Mouse (Mus musculus): ENCODE results near the gene Prdm15. TPM values are rescaled to one million over a fixed set of nuclear protein-coding genes. Genes with fewer than 3 reads are reported as not detected.

The Prdm15 gene
- polyA plus RNA-seq, 1 experiment, result 9.9 TPM

DNA sequence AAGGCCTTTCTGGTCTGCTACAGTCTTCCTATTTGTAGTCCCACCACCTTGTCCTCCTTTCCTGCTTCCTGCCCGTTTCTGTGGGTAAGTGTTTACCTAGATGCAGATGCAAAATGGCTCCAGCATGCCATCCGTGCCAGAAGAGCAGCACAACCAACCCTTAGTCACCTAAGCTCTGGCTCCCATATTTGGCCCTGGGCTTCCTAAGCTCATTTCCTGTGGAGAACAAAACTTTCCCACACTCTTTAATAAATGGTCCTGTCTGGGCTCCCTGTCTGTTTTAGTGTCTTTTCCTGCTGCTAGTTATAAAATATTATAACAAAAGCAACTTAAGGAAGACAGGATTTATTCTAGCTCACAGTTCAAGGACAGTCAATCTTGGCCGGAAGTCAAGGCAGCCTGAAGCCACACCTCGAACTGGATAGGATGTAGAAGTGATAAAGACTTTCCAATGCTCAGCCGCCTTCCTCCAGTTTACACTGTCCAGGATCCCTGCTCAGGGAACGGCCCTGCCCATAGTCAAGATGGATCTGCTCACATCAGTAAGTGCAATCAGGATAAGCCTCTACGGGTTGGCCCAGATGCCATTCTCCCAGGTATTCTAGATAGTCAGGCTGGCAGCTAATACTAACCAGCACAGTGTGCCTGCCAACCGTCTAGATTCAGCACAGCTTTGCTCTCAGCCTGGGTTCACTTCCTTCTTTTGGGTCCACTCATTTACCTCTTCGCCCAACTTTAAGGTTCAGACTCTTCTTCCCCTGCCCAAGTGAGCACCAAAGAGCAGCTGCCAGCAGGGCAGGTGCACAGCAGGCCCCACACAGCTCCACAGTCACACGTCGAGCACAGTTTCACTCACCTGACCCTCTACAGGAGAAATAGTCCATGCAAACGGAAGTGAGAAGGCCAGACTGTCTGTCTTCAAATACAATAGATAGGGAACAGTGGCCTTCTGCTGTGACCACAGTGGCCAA lies 6.4 kb downstream of the Prdm15 start:
- H3K27ac ChIP-seq (ENCODE audit: control insufficient read depth, insufficient read depth, low read depth, low read length, poor library complexity), result no peak overlapping the region
- no peak overlapping the region for H3K4me3 ChIP-seq (replicated peaks; ENCODE audit: control insufficient read depth, low read depth, low read length)
- WGBS, result 63% methylated on average over 12 of the region's 12 CpGs
- peaks cover 3% of the 10 kb centered on the region; the same call in 1 of the 2 replicates for H3K4me1 ChIP-seq (ENCODE audit: control insufficient read depth, insufficient read depth, low read length)
- TF ChIP-seq CTCF (IDR thresholded peaks at IDR 0.05; ENCODE audit: control insufficient read depth, insufficient read depth, low read length) (no peak), POLR2A (IDR thresholded peaks at IDR 0.05; ENCODE audit: borderline replicate concordance, control insufficient read depth, low read depth, low read length) (no peak)

DNA sequence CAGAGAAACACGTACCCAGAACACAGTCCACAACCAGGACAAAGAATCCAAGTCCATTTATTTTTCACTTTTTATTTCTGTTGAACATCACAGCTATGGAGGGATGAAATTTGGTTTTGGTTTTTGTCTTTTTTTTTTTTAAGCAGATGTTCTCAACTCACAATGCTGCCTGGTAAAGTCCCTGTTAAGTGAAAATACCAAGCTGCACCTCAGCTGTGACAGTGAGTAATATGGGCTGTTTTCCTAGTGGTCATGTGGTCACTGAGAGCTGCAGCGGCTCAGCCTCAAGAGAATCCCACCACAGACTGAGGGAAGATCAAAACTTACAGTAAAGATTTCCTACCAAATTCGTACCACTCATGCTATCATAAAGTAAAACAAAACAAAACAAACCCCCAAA lies 19.5 kb downstream of the Prdm15 start:
- H3K4me3 ChIP-seq (replicated peaks; ENCODE audit: control insufficient read depth, low read depth, low read length), result no peak overlapping the region
- no peaks in the 10 kb centered on the region; the same call in 1 of the 2 replicates for H3K4me1 ChIP-seq (ENCODE audit: control insufficient read depth, insufficient read depth, low read length)
- WGBS, result 85% methylated on average over 3 of the region's 3 CpGs
- no peak for TF ChIP-seq POLR2A (IDR thresholded peaks at IDR 0.05; ENCODE audit: borderline replicate concordance, control insufficient read depth, low read depth, low read length)
- TF ChIP-seq CTCF (IDR thresholded peaks at IDR 0.05; ENCODE audit: control insufficient read depth, insufficient read depth, low read length), result no peak
- H3K27ac ChIP-seq (ENCODE audit: control insufficient read depth, insufficient read depth, low read depth, low read length, poor library complexity), result no peak overlapping the region

DNA sequence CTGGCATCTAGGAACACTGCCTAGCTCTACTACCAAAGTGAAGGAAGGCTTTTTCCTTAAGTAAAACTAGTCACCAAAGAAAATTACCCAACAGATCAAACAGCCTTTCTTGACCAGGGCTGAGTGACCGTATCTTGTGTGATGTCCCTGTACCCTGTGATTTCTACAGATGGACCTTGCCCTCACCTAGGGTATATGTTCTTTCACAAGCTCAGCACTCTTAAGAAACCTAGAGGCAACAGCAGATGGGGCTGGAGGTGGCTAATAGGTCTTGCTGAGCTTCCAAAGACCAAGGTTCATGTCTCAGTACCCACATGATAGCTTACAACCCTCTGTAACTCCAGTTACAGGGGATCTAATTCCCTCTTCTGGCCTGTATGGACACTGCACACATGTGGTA lies 23.4 kb downstream of the Prdm15 start:
- H3K4me3 ChIP-seq (replicated peaks; ENCODE audit: control insufficient read depth, low read depth, low read length), result no peak overlapping the region
- WGBS, result 97% methylated on average over 1 of the region's 1 CpGs
- H3K27ac ChIP-seq (ENCODE audit: control insufficient read depth, insufficient read depth, low read depth, low read length, poor library complexity), result no peak overlapping the region
- no peak for TF ChIP-seq POLR2A (IDR thresholded peaks at IDR 0.05; ENCODE audit: borderline replicate concordance, control insufficient read depth, low read depth, low read length)
- TF ChIP-seq CTCF (IDR thresholded peaks at IDR 0.05; ENCODE audit: control insufficient read depth, insufficient read depth, low read length), result no peak
- H3K4me1 ChIP-seq (ENCODE audit: control insufficient read depth, insufficient read depth, low read length), result no peaks in the 10 kb centered on the region

DNA sequence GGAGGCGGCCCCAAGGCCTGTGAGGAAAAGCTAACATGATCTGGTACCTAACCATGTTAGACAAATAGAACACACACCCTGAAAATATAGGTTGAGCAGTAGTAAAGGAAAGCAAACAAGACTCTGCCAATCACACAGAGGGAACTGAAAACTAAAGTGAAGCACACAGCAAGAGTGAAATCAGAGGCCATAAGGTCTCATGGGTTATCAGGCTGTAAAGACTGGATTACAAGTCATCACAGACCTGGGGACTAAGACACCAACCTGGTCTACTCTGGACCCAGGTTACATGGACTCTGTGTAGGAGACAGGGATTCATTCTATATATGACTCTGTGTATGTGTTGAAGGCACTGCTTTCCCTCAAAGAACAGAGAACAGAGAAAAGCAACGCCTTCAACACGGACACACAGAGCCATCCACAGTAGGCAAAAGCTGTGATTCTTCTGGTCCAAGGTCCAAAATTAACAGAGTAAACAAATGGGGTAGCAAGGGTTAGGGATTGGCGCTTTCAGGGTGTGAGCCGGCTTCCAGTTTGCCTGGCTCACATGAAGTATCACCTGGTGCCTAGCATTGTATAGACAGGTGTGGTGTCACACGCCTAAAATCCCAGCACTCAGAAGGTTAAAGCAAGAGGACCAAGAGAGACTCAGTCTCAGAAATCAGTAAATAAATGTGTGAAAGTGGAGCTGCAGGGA lies 28.2 kb downstream of the Prdm15 start:
- Histone ChIP-seq H3K4me1 (ENCODE audit: control insufficient read depth, insufficient read depth, low read length) (no peaks in the 10 kb centered on the region), H3K27ac (ENCODE audit: control insufficient read depth, insufficient read depth, low read depth, low read length, poor library complexity) (no peak overlapping the region), H3K4me3 (replicated peaks; ENCODE audit: control insufficient read depth, low read depth, low read length) (no peak overlapping the region)
- WGBS, result 92% methylated on average over 6 of the region's 6 CpGs
- TF ChIP-seq CTCF (IDR thresholded peaks at IDR 0.05; ENCODE audit: control insufficient read depth, insufficient read depth, low read length) (no peak), POLR2A (IDR thresholded peaks at IDR 0.05; ENCODE audit: borderline replicate concordance, control insufficient read depth, low read depth, low read length) (no peak)

DNA sequence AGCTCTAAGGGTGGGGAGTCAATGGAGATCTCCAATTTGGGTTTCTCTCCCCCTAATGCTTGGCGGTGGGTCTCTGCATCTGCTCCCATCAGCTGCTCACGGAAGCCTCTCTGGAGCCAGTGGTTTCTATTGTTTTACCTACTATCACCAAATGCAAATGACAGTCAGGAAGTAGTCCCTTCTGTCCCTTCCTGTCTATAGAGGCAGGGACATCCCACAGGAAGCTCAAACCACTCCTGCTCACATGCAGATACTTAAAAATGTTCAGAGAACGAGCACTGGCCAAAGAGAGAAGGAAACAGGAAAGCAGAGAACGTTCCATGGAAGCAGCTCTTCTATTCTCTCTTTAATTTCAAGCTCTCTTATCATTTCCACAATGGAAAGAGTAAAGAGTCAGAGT lies 32.1 kb downstream of the Prdm15 start:
- no peak for TF ChIP-seq CTCF (IDR thresholded peaks at IDR 0.05; ENCODE audit: control insufficient read depth, insufficient read depth, low read length)
- no peak for TF ChIP-seq POLR2A (IDR thresholded peaks at IDR 0.05; ENCODE audit: borderline replicate concordance, control insufficient read depth, low read depth, low read length)
- no peak overlapping the region for H3K4me3 ChIP-seq (replicated peaks; ENCODE audit: control insufficient read depth, low read depth, low read length)
- H3K27ac ChIP-seq (ENCODE audit: control insufficient read depth, insufficient read depth, low read depth, low read length, poor library complexity), result no peak overlapping the region
- no peaks in the 10 kb centered on the region for H3K4me1 ChIP-seq (ENCODE audit: control insufficient read depth, insufficient read depth, low read length)
- WGBS, result 35% methylated on average over 4 of the region's 4 CpGs

DNA sequence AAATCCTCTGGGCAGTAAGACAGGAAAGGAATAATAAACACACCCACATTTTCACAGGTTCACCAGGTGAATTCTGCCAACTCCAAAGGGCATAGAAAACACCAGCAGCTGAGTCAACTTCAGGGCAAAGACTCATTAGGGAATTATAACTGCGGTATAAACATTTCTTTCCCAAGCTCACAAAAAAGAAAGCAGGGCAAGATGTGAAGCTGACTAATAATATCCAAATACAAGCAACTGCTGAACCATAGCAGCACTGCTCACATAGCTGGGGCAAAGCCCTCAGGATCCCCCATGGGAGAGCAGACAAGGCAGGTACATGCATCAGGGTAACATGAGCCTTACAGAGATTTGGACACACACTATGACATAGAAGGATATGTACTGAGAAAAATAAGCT lies 34.2 kb downstream of the Prdm15 start:
- WGBS, result 80% methylated on average over 1 of the region's 1 CpGs
- no peak overlapping the region for H3K27ac ChIP-seq (ENCODE audit: control insufficient read depth, insufficient read depth, low read depth, low read length, poor library complexity)
- no peaks in the 10 kb centered on the region; the same call in 1 of the 2 replicates for H3K4me1 ChIP-seq (ENCODE audit: control insufficient read depth, insufficient read depth, low read length)
- H3K4me3 ChIP-seq (replicated peaks; ENCODE audit: control insufficient read depth, low read depth, low read length), result no peak overlapping the region
- no peak for TF ChIP-seq POLR2A (IDR thresholded peaks at IDR 0.05; ENCODE audit: borderline replicate concordance, control insufficient read depth, low read depth, low read length)
- no peak for TF ChIP-seq CTCF (IDR thresholded peaks at IDR 0.05; ENCODE audit: control insufficient read depth, insufficient read depth, low read length)

DNA sequence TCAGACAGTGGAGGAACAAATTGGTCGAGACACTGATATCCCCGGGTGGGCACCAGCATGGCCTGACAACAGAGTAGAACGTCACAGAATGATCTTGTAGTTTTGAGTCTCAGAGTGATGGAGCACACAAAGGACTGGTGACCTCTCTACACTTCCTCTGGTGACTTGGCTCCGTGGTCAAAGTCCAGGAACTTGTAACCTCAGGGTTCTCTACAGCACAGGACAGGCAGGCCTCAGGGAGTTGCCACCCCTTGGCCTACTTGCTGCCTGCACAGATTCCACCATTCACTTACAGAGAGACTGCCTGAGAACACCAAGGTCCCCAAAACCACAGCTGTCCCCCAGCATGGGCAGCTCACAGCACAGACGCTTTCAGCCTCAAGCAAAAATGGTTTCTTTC lies 36.4 kb downstream of the Prdm15 start:
- H3K4me3 ChIP-seq (replicated peaks; ENCODE audit: control insufficient read depth, low read depth, low read length), result no peak overlapping the region
- no peaks in the 10 kb centered on the region; the same call in 1 of the 2 replicates for H3K4me1 ChIP-seq (ENCODE audit: control insufficient read depth, insufficient read depth, low read length)
- WGBS, result 68% methylated on average over 5 of the region's 5 CpGs
- no peak overlapping the region for H3K27ac ChIP-seq (ENCODE audit: control insufficient read depth, insufficient read depth, low read depth, low read length, poor library complexity)
- TF ChIP-seq POLR2A (IDR thresholded peaks at IDR 0.05; ENCODE audit: borderline replicate concordance, control insufficient read depth, low read depth, low read length) (no peak), CTCF (IDR thresholded peaks at IDR 0.05; ENCODE audit: control insufficient read depth, insufficient read depth, low read length) (no peak)

DNA sequence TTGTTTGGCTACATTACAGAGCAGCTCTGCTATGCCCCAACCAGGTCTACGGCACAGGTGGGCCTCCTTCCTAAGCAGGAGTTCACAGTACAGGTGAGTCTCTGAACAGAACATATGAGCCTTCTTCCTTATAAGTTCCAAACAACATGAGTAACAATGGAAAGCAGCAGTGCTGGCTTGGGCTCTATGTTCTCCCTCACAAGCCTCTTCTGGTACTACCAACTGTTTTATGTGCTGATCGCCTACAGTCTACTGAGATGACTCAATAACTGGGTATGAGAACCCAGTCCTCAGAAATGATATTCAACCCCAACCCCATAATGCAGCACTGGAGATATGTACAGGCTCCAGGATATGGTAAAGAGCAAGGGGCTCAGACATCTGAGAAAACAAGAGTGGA lies 37.6 kb downstream of the Prdm15 start:
- no peak for TF ChIP-seq POLR2A (IDR thresholded peaks at IDR 0.05; ENCODE audit: borderline replicate concordance, control insufficient read depth, low read depth, low read length)
- no peak for TF ChIP-seq CTCF (IDR thresholded peaks at IDR 0.05; ENCODE audit: control insufficient read depth, insufficient read depth, low read length)
- no peak overlapping the region for H3K27ac ChIP-seq (ENCODE audit: control insufficient read depth, insufficient read depth, low read depth, low read length, poor library complexity)
- no peak overlapping the region for H3K4me3 ChIP-seq (replicated peaks; ENCODE audit: control insufficient read depth, low read depth, low read length)
- WGBS, result 86% methylated on average over 2 of the region's 2 CpGs
- H3K4me1 ChIP-seq (ENCODE audit: control insufficient read depth, insufficient read depth, low read length), result no peaks in the 10 kb centered on the region; the same call in 1 of the 2 replicates
